Comparison of ENCODE assay signal across 21 mouse cellular contexts in genomic region chr9:23410567-23410966, GRCm38 (mm10).
DNase-seq lines count a peak whose midpoint lies in the region; ATAC-seq and TF ChIP-seq lines count a peak whose summit lies in the region.
"Had no signal": no experiment of that assay in that cellular context is flagged by ENCODE, and none has a peak within 500 bp of the region (broad histone marks: within the 10 kb centered on the region; RNA-seq: fewer than 3 reads in every experiment).

No protein-coding gene starts in this region.

- no peak for TF ChIP-seq CTCF in lung, postnatal 0 days (IDR thresholded peaks at IDR 0.05)

- 0 out of 2 replicates have a peak, but pooled peaks cover 3% of the 10 kb centered on the region for H3K4me1 ChIP-seq in heart, embryonic 11.5 days (ENCODE audit: control insufficient read depth, insufficient read depth, low read length)
- H3K4me1 ChIP-seq in lung, postnatal 0 days (ENCODE audit: insufficient read depth, low read depth, low read length) = no peaks in the 10 kb centered on the region
- H3K4me1 ChIP-seq in heart, embryonic 15.5 days (replicated peaks) = peaks cover 9% of the 10 kb centered on the region
- H3K4me1 ChIP-seq: embryonic facial prominence, embryonic 15.5 days; hindbrain, embryonic 10.5 days; hindbrain, embryonic 15.5 days had no signal

- no peak for TF ChIP-seq EP300 in lung, postnatal 0 days (IDR thresholded peaks at IDR 0.05)

- 0 out of 2 replicates have a peak overlapping the region, but pooled peaks have one; percentile 10 for H3K27ac ChIP-seq in heart, embryonic 11.5 days (ENCODE audit: low read depth, low read length)
- no peak overlapping the region for H3K27ac ChIP-seq in lung, postnatal 0 days (ENCODE audit: low read length)
- H3K27ac ChIP-seq in heart, embryonic 15.5 days = peak overlapping the region; percentile 82
- H3K27ac ChIP-seq: embryonic facial prominence, embryonic 15.5 days; forebrain, embryonic 10.5 days; gastrocnemius, adult 2 months; hindbrain, embryonic 10.5 days; hindbrain, embryonic 15.5 days had no signal

- WGBS in heart, embryonic 11.5 days (ENCODE audit: insufficient replicate concordance) = 54% methylated on average over 2 of the region's 2 CpGs
- WGBS in lung, postnatal 0 days = 49% methylated on average over 2 of the region's 2 CpGs
- WGBS in heart, embryonic 15.5 days = 37% methylated on average over 2 of the region's 2 CpGs

- H3K36me3 ChIP-seq in heart, embryonic 11.5 days (ENCODE audit: control insufficient read depth, insufficient read depth, low read length) = no peaks in the 10 kb centered on the region
- no peaks in the 10 kb centered on the region for H3K36me3 ChIP-seq in lung, postnatal 0 days (ENCODE audit: insufficient read depth, low read length)
- H3K36me3 ChIP-seq in heart, embryonic 15.5 days = no peaks in the 10 kb centered on the region
- H3K36me3 ChIP-seq: embryonic facial prominence, embryonic 15.5 days; forebrain, embryonic 10.5 days; hindbrain, embryonic 10.5 days; hindbrain, embryonic 15.5 days had no signal

- H3K27me3 ChIP-seq in heart, embryonic 11.5 days (ENCODE audit: control insufficient read depth, insufficient read depth, low read length) = no peaks in the 10 kb centered on the region
- no peaks in the 10 kb centered on the region for H3K27me3 ChIP-seq in lung, postnatal 0 days (replicated peaks; ENCODE audit: insufficient read depth, low read length)
- no peaks in the 10 kb centered on the region for H3K27me3 ChIP-seq in heart, embryonic 15.5 days
- H3K27me3 ChIP-seq: embryonic facial prominence, embryonic 15.5 days; hindbrain, embryonic 15.5 days had no signal

- H3K9me3 ChIP-seq in heart, embryonic 11.5 days (replicated peaks; ENCODE audit: control insufficient read depth, low read length) = no peaks in the 10 kb centered on the region
- H3K9me3 ChIP-seq in lung, postnatal 0 days (ENCODE audit: low read length) = no peaks in the 10 kb centered on the region
- H3K9me3 ChIP-seq in heart, embryonic 15.5 days (replicated peaks) = no peaks in the 10 kb centered on the region
- H3K9me3 ChIP-seq: embryonic facial prominence, embryonic 15.5 days; forebrain, embryonic 10.5 days; hindbrain, embryonic 10.5 days; hindbrain, embryonic 15.5 days had no signal

- H3K4me3 ChIP-seq in heart, embryonic 11.5 days (ENCODE audit: low read depth, low read length) = no peak overlapping the region
- H3K4me3 ChIP-seq in lung, postnatal 0 days (ENCODE audit: low read depth, low read length) = no peak overlapping the region
- H3K4me3 ChIP-seq in heart, embryonic 15.5 days = no peak overlapping the region
- H3K4me3 ChIP-seq: embryonic facial prominence, embryonic 15.5 days; erythroblast, embryonic 14.5 days; forebrain, embryonic 10.5 days; gastrocnemius, adult 2 months; hindbrain, embryonic 10.5 days; hindbrain, embryonic 15.5 days had no signal

- H3K4me2 ChIP-seq in heart, embryonic 11.5 days = no peak overlapping the region
- H3K4me2 ChIP-seq in lung, postnatal 0 days (replicated peaks; ENCODE audit: low read depth, low read length) = no peak overlapping the region
- no peak overlapping the region for H3K4me2 ChIP-seq in heart, embryonic 15.5 days
- H3K4me2 ChIP-seq: embryonic facial prominence, embryonic 15.5 days; hindbrain, embryonic 15.5 days had no signal

- no peak for DNase-seq in heart, adult 9 months (ENCODE audit: low spot score in 2 of 2)
- DNase-seq in lung, postnatal 0 days (ENCODE audit: low spot score) = no peak
- no peak for DNase-seq in lung, postnatal 25 days (ENCODE audit: low spot score)
- peak; percentile 45 for DNase-seq in heart, postnatal 4 days
- no peak for DNase-seq in retina, postnatal 1 day
- no peak for DNase-seq in kidney, postnatal 14 days
- DNase-seq: adrenal gland, adult 2 months; adrenal gland, postnatal 25 days; cerebellum, adult 2 months; cerebellum, postnatal 10 days; gastrocnemius, adult 2 months; gastrocnemius, postnatal 25 days had no signal

- H3K9ac ChIP-seq in heart, embryonic 11.5 days (ENCODE audit: low read depth, low read length) = no peak overlapping the region
- H3K9ac ChIP-seq in lung, postnatal 0 days (replicated peaks; ENCODE audit: low read depth) = no peak overlapping the region
- H3K9ac ChIP-seq in heart, embryonic 15.5 days = no peak overlapping the region
- H3K9ac ChIP-seq: embryonic facial prominence, embryonic 15.5 days; hindbrain, embryonic 15.5 days had no signal

- peak; percentile 39; the same call in 1 of the 2 replicates for ATAC-seq in heart, embryonic 11.5 days (replicated peaks; ENCODE audit: insufficient number of reproducible peaks, low FRiP score, low TSS enrichment)
- 0 out of 2 replicates have a peak, but pooled peaks have one; percentile 25 for ATAC-seq in lung, postnatal 0 days
- peak; percentile 91 for ATAC-seq in heart, embryonic 15.5 days (replicated peaks; ENCODE audit: insufficient number of reproducible peaks, insufficient read depth, low FRiP score, low read depth)
- ATAC-seq: forebrain, embryonic 14.5 days; intestine, postnatal 0 days had no signal

Comparison
In these comparisons a context has a peak if more than half of its experiments do, and no peak if none do; other contexts are left out.
1. ATAC-seq: peak in every context shown above with its lines; median percentile 91 in heart, embryonic 15.5 days; 39 in heart, embryonic 11.5 days; 25 in lung, postnatal 0 days.